Mouse (Mus musculus) midbrain, embryonic 11.5 days (tissue): Measurements from ENCODE around the gene Lilra6. TPM values are rescaled to one million over a fixed set of nuclear protein-coding genes. Genes with fewer than 3 reads are reported as not detected.
"Not testable (repeated sequence)": the region's sequence is repeated elsewhere in the genome, so short reads cannot be mapped to it uniquely, and the experiment has no call there.

Experiments
- ATAC-seq: fragments of 200-750 bp; cut with Nextera tagmentation; 2 replicates; pipeline ENCODE4 v1.8.0; 2017; ENCODE audit warnings: moderate TSS enrichment, moderate library complexity; ENCODE audit not compliant: low FRiP score
- DNase-seq: peaks from one replicate; pipeline ENCODE4 v3.0.0; 2015; ENCODE audit warnings: low spot score; ENCODE audit errors: missing footprints
- H3K27ac ChIP-seq: fragments of 300-500 bp; sonication (generic); 2 replicates; pipeline ENCODE4 v1.5.1; 2014; ENCODE audit warnings: low read depth, low read length
- H3K27me3 ChIP-seq: fragments of 300-500 bp; sonication (generic); 2 replicates; pipeline ENCODE4 v1.6.1; 2014; ENCODE audit warnings: mild to moderate bottlenecking, low read length, moderate library complexity, mixed read lengths; ENCODE audit not compliant: control insufficient read depth, insufficient read depth
- H3K36me3 ChIP-seq: fragments of 300-500 bp; sonication (generic); 2 replicates; pipeline ENCODE4 v1.6.1; 2014; ENCODE audit warnings: mild to moderate bottlenecking, low read length, moderate library complexity, mixed read lengths; ENCODE audit not compliant: control insufficient read depth, insufficient read depth
- H3K4me1 ChIP-seq: fragments of 300-500 bp; sonication (generic); 2 replicates; pipeline ENCODE4 v1.6.1; 2014; ENCODE audit warnings: low read length; ENCODE audit not compliant: control insufficient read depth, insufficient read depth
- H3K4me2 ChIP-seq: fragments of 300-500 bp; sonication (generic); 2 replicates; pipeline ENCODE4 v1.6.1; 2014; ENCODE audit warnings: mild to moderate bottlenecking, moderate library complexity
- H3K4me3 ChIP-seq: fragments of 300-500 bp; sonication (generic); 2 replicates; pipeline ENCODE4 v1.5.1; 2014; ENCODE audit warnings: low read depth, low read length
- H3K9ac ChIP-seq: fragments of 300-500 bp; sonication (generic); 2 replicates; pipeline ENCODE4 v1.6.1; 2014; ENCODE audit warnings: low read length
- H3K9me3 ChIP-seq: fragments of 300-500 bp; sonication (generic); 2 replicates; pipeline ENCODE4 v1.6.1; 2016; ENCODE audit warnings: low read length; ENCODE audit not compliant: control insufficient read depth
- WGBS: fragments of 180-500 bp; shearing (Covaris S2); extraction: QIAGEN DNeasy Blood & Tissue Kit; methylation state at CpG from one replicate; pipeline ENCODE4 v1.1.7; 2014; 5-methylcytosine and 5-hydroxymethylcytosine counted together
- polyA plus RNA-seq: library from polyadenylated mRNA; unstranded; fragments of >200 nt; fragmentation: Nextera tagmentation; extraction: Ambion mirVana; gene quantifications from 2 replicates; pipeline ENCODE4 v1.2.1, GENCODE M21; 2014

Gene Lilra6
- not detected in 2 replicates for polyA plus RNA-seq

GRCm38 (mm10) chr7:3915387-3915786 is at the start of gene Lilra6:
TSS of gene Lilra6 (minus strand) at chr7:3915503.
- H3K27ac ChIP-seq, H3K27me3 ChIP-seq, H3K4me2 ChIP-seq, H3K9me3 ChIP-seq, DNase-seq, H3K4me3 ChIP-seq, H3K9ac ChIP-seq, H3K36me3 ChIP-seq, ATAC-seq, H3K4me1 ChIP-seq: not testable (repeated sequence)
- 79% methylated on average over 2 of the region's 2 CpGs for WGBS

- DNase-seq (no peak), ATAC-seq (no peak)
- no peaks in the 10 kb centered on the region for H3K36me3 ChIP-seq
- H3K27me3 ChIP-seq = no peaks in the 10 kb centered on the region
- H3K27ac ChIP-seq = no peak overlapping the region
- H3K4me3 ChIP-seq = no peak overlapping the region
- 91% methylated on average over 2 of the region's 2 CpGs for WGBS
- no peaks in the 10 kb centered on the region; the same call in 1 of the 2 replicates for H3K9me3 ChIP-seq
- H3K4me2 ChIP-seq = no peak overlapping the region
- H3K9ac ChIP-seq = no peak overlapping the region
- H3K4me1 ChIP-seq = no peaks in the 10 kb centered on the region
Measured at GRCm38 (mm10) chr7:3962017-3962416, 46.7 kb upstream of the Lilra6 start.

GRCm38 (mm10) chr7:3957387-3957786 is 42.1 kb upstream of the Lilra6 start:
- H3K9ac ChIP-seq = no peak overlapping the region
- no peak overlapping the region for H3K27ac ChIP-seq
- no peaks in the 10 kb centered on the region for H3K36me3 ChIP-seq
- no peak overlapping the region for H3K4me2 ChIP-seq
- H3K27me3 ChIP-seq = no peaks in the 10 kb centered on the region
- H3K4me3 ChIP-seq = no peak overlapping the region
- H3K9me3 ChIP-seq = no peaks in the 10 kb centered on the region; the same call in 1 of the 2 replicates
- WGBS = 83% methylated on average over 3 of the region's 3 CpGs
- ATAC-seq = no peak
- no peak for DNase-seq
- H3K4me1 ChIP-seq = no peaks in the 10 kb centered on the region

GRCm38 (mm10) chr7:3949159-3949558 is 33.9 kb upstream of the Lilra6 start:
- H3K4me1 ChIP-seq = no peaks in the 10 kb centered on the region
- H3K27me3 ChIP-seq = no peaks in the 10 kb centered on the region
- no peak for ATAC-seq
- H3K9me3 ChIP-seq = peaks cover 3% of the 10 kb centered on the region; the same call in 1 of the 2 replicates
- no peak overlapping the region for H3K27ac ChIP-seq
- DNase-seq = no peak
- no peaks in the 10 kb centered on the region for H3K36me3 ChIP-seq
- H3K4me2 ChIP-seq = no peak overlapping the region
- 86% methylated on average over 3 of the region's 3 CpGs for WGBS
- no peak overlapping the region for H3K4me3 ChIP-seq
- no peak overlapping the region for H3K9ac ChIP-seq

GRCm38 (mm10) chr7:3948223-3948622 is 32.9 kb upstream of the Lilra6 start:
- Histone ChIP-seq H3K9ac (no peak overlapping the region), H3K9me3 (peaks cover 3% of the 10 kb centered on the region; the same call in 1 of the 2 replicates), H3K27me3 (no peaks in the 10 kb centered on the region), H3K4me2 (no peak overlapping the region), H3K36me3 (no peaks in the 10 kb centered on the region), H3K4me1 (no peaks in the 10 kb centered on the region), H3K4me3 (no peak overlapping the region), H3K27ac (no peak overlapping the region)
- DNase-seq = no peak
- WGBS = 75% methylated on average over 4 of the region's 4 CpGs
- ATAC-seq = no peak

GRCm38 (mm10) chr7:3946117-3946516 is 30.8 kb upstream of the Lilra6 start:
- WGBS = 74% methylated on average over 4 of the region's 4 CpGs
- no peak overlapping the region for H3K4me2 ChIP-seq
- no peak for ATAC-seq

GRCm38 (mm10) chr7:3940915-3941314 is 25.6 kb upstream of the Lilra6 start:
- Histone ChIP-seq H3K27ac (no peak overlapping the region), H3K27me3 (no peaks in the 10 kb centered on the region), H3K4me3 (no peak overlapping the region), H3K9ac (no peak overlapping the region), H3K36me3 (no peaks in the 10 kb centered on the region), H3K9me3 (no peaks in the 10 kb centered on the region), H3K4me2 (no peak overlapping the region), H3K4me1 (no peaks in the 10 kb centered on the region)
- WGBS = 79% methylated on average over 3 of the region's 3 CpGs
- DNase-seq = no peak
- no peak for ATAC-seq

More at GRCm38 (mm10) chr7:3946117-3946516, 30.8 kb upstream of the Lilra6 start:
- Histone ChIP-seq H3K4me3 (no peak overlapping the region), H3K9me3 (peaks cover 3% of the 10 kb centered on the region; the same call in 1 of the 2 replicates), H3K27me3 (no peaks in the 10 kb centered on the region), H3K36me3 (no peaks in the 10 kb centered on the region), H3K4me1 (no peaks in the 10 kb centered on the region), H3K27ac (no peak overlapping the region), H3K9ac (no peak overlapping the region)
- DNase-seq = no peak

- Histone ChIP-seq H3K36me3 (no peaks in the 10 kb centered on the region), H3K4me2 (no peak overlapping the region), H3K4me1 (no peaks in the 10 kb centered on the region), H3K9me3 (no peaks in the 10 kb centered on the region), H3K27ac (no peak overlapping the region), H3K4me3 (no peak overlapping the region), H3K9ac (no peak overlapping the region), H3K27me3 (no peaks in the 10 kb centered on the region)
- WGBS = 73% methylated on average over 1 of the region's 1 CpGs
- DNase-seq = no peak
- no peak for ATAC-seq
Measured at GRCm38 (mm10) chr7:3939866-3940525, 24.7 kb upstream of the Lilra6 start.

GRCm38 (mm10) chr7:3935473-3935872 is 20.2 kb upstream of the Lilra6 start:
- DNase-seq, H3K27ac ChIP-seq, H3K9me3 ChIP-seq, H3K27me3 ChIP-seq, H3K36me3 ChIP-seq, H3K4me1 ChIP-seq, H3K4me3 ChIP-seq, H3K4me2 ChIP-seq, H3K9ac ChIP-seq, ATAC-seq: not testable (repeated sequence)
